ENCODE assay signal across 26 mouse cellular contexts in the genomic region with DNA sequence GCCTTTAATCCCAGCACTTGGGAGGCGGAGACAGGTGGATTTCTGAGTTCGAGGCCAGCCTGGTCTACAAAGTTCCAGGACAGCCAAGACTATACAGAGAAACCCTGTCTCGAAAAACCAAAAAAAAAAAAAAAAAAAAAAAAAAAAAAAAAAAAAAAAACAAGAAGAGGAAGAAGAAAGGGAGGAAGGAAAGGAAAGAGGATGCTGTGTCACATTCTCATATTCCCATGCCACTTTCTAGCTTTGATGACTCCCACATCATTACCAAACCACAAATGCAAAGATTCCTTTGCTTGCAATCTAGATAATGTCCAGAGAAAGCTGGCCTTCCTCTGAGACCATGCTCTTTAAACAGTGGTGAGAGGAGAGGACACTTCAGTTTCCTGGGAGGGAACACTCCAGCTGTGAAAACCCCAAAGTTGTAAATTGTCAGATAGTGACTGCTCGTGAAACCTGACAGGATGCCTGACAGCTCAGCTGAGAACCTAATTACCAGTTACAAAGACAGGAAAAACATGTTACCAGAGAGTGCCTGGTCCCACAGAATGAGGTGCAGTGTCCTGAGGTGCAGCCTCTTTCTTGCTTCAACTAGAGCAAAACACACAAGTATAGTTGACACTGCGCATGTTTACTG. TPM values are rescaled to one million over a fixed set of nuclear protein-coding genes. Genes with fewer than 3 reads are reported as not detected.
DNase-seq lines count a peak whose midpoint lies in the region; ATAC-seq and TF ChIP-seq lines count a peak whose summit lies in the region.
"Had no signal": no experiment of that assay in that cellular context is flagged by ENCODE, and none has a peak within 500 bp of the region (broad histone marks: within the 10 kb centered on the region; RNA-seq: fewer than 3 reads in every experiment).

No protein-coding gene starts in this region.

- H3K36me3 ChIP-seq in embryonic facial prominence, embryonic 14.5 days (ENCODE audit: control insufficient read depth, insufficient read depth, low read length), result no peaks in the 10 kb centered on the region
- H3K36me3 ChIP-seq in embryonic facial prominence, embryonic 10.5 days (replicated peaks), result no peaks in the 10 kb centered on the region
- no peaks in the 10 kb centered on the region for H3K36me3 ChIP-seq in kidney, postnatal 0 days (ENCODE audit: insufficient read depth, low read length)
- H3K36me3 ChIP-seq in MEL (ENCODE audit: control insufficient read depth in 1 of 2, insufficient read depth in 2 of 2, low read length in 2 of 2), result peaks cover 0 to 12% of the 10 kb centered on the region in 2 experiments; a peak in 2 of 4 replicates
- H3K36me3 ChIP-seq: heart, embryonic 13.5 days; hindbrain, embryonic 10.5 days; hindbrain, embryonic 15.5 days; limb, embryonic 13.5 days; liver, embryonic 13.5 days had no signal

- no peak overlapping the region for H3K27ac ChIP-seq in embryonic facial prominence, embryonic 14.5 days (replicated peaks; ENCODE audit: low read depth, low read length)
- no peak overlapping the region for H3K27ac ChIP-seq in embryonic facial prominence, embryonic 10.5 days (replicated peaks)
- H3K27ac ChIP-seq in kidney, postnatal 0 days, result no peak overlapping the region
- no peak overlapping the region for H3K27ac ChIP-seq in MEL (ENCODE audit: control insufficient read depth, low read depth, low read length)
- H3K27ac ChIP-seq: heart, embryonic 13.5 days; hindbrain, embryonic 10.5 days; hindbrain, embryonic 15.5 days; left cerebral cortex, adult 2 months; limb, embryonic 13.5 days; liver, embryonic 13.5 days had no signal

- no peaks in the 10 kb centered on the region for H3K9me3 ChIP-seq in embryonic facial prominence, embryonic 14.5 days (ENCODE audit: control insufficient read depth, low read length)
- no peaks in the 10 kb centered on the region for H3K9me3 ChIP-seq in embryonic facial prominence, embryonic 10.5 days
- H3K9me3 ChIP-seq in kidney, postnatal 0 days (replicated peaks; ENCODE audit: low read length), result no peaks in the 10 kb centered on the region
- H3K9me3 ChIP-seq in MEL (replicated peaks; ENCODE audit: insufficient read depth, low read length), result no peaks in the 10 kb centered on the region
- H3K9me3 ChIP-seq: heart, embryonic 13.5 days; hindbrain, embryonic 10.5 days; hindbrain, embryonic 15.5 days; limb, embryonic 13.5 days; liver, embryonic 13.5 days had no signal

- H3K27me3 ChIP-seq in embryonic facial prominence, embryonic 14.5 days (replicated peaks; ENCODE audit: control insufficient read depth, insufficient read depth, low read length), result peaks cover 7% of the 10 kb centered on the region; the same call in 1 of the 2 replicates
- peaks cover 18% of the 10 kb centered on the region; the same call in 1 of the 2 replicates for H3K27me3 ChIP-seq in embryonic facial prominence, embryonic 10.5 days (replicated peaks; ENCODE audit: low read depth, poor library complexity, severe bottlenecking)
- H3K27me3 ChIP-seq in kidney, postnatal 0 days (ENCODE audit: insufficient read depth, low read length), result no peaks in the 10 kb centered on the region
- no peaks in the 10 kb centered on the region for H3K27me3 ChIP-seq in MEL (ENCODE audit: control insufficient read depth in 1 of 2, insufficient read depth in 2 of 2, low read length in 2 of 2)
- H3K27me3 ChIP-seq: heart, embryonic 13.5 days; hindbrain, embryonic 15.5 days had no signal

- TF ChIP-seq CTCF in kidney, postnatal 0 days (IDR thresholded peaks at IDR 0.05; ENCODE audit: low read depth), result no peak
- TF ChIP-seq CTCF in MEL (IDR thresholded peaks at IDR 0.05 in 2 of 3, conservative IDR thresholded peaks at IDR 0.05 in 1 of 3; ENCODE audit: control insufficient read depth in 1 of 3, insufficient read depth in 1 of 3, low read depth in 2 of 3, low read length in 3 of 3, poor library complexity in 1 of 3, severe bottlenecking in 1 of 3), result no peak

- no peak overlapping the region for H3K4me3 ChIP-seq in embryonic facial prominence, embryonic 14.5 days (ENCODE audit: low read depth, low read length)
- H3K4me3 ChIP-seq in embryonic facial prominence, embryonic 10.5 days, result no peak overlapping the region
- H3K4me3 ChIP-seq in kidney, postnatal 0 days (replicated peaks; ENCODE audit: low read depth, low read length), result no peak overlapping the region
- no peak overlapping the region for H3K4me3 ChIP-seq in MEL (ENCODE audit: control insufficient read depth in 1 of 2, insufficient read depth in 1 of 2, low read depth in 2 of 2, low read length in 2 of 2)
- H3K4me3 ChIP-seq: heart, embryonic 13.5 days; hindbrain, embryonic 10.5 days; hindbrain, embryonic 15.5 days; left cerebral cortex, adult 2 months; limb, embryonic 13.5 days; liver, embryonic 13.5 days had no signal

- TF ChIP-seq EP300 in MEL (IDR thresholded peaks at IDR 0.05; ENCODE audit: low read depth in 1 of 2, low read length in 2 of 2), result no peak; a peak in 1 of 4 replicates

- peak; percentile 3 for DNase-seq in embryonic facial prominence, embryonic 14.5 days (ENCODE audit: low spot score)
- no peak for DNase-seq in embryonic facial prominence, embryonic 10.5 days (ENCODE audit: low spot score)
- DNase-seq in kidney, postnatal 0 days (ENCODE audit: low spot score), result peak; percentile 72
- no peak for DNase-seq in kidney, postnatal 14 days
- peak; percentile 52 for DNase-seq in MEL (ENCODE audit: low read depth, low spot score)
- DNase-seq in liver, result no peak
- DNase-seq in adipocyte (ENCODE audit: low spot score), result no peak
- DNase-seq: adrenal gland, adult 8-10 months; cerebellum, adult 2 months; cerebellum, postnatal 14 days; gastrocnemius, postnatal 14 days; heart, postnatal 10 days; kidney, adult 8-10 months; liver, embryonic 13.5 days; lung, adult 18-20 months; lung, postnatal 4 days had no signal

- ATAC-seq in embryonic facial prominence, embryonic 14.5 days (ENCODE audit: low read depth), result no peak
- no peak for ATAC-seq in kidney, postnatal 0 days (replicated peaks; ENCODE audit: low FRiP score, low read depth)
- 0 out of 2 replicates have a peak, but pooled peaks have one; percentile 17 for ATAC-seq in megakaryocyte progenitor cell, adult 5-6 weeks (replicated peaks; ENCODE audit: poor library complexity)
- ATAC-seq: activated CD4-positive, CD25-positive, alpha-beta regulatory T cell, adult 4 months; forebrain, embryonic 14.5 days; lung, postnatal 0 days had no signal

- no peak for TF ChIP-seq RAD21 in MEL (IDR thresholded peaks at IDR 0.05; ENCODE audit: low read depth, low read length)

- no peak overlapping the region for H3K9ac ChIP-seq in embryonic facial prominence, embryonic 14.5 days (ENCODE audit: low read depth, low read length)
- no peak overlapping the region for H3K9ac ChIP-seq in kidney, postnatal 0 days (ENCODE audit: low read depth, low read length)
- H3K9ac ChIP-seq in MEL (ENCODE audit: control insufficient read depth, low read depth, low read length, poor library complexity, severe bottlenecking), result no peak overlapping the region
- H3K9ac ChIP-seq: heart, embryonic 13.5 days; hindbrain, embryonic 15.5 days; limb, embryonic 13.5 days; liver, embryonic 13.5 days had no signal

- H3K4me1 ChIP-seq in embryonic facial prominence, embryonic 14.5 days (ENCODE audit: control insufficient read depth, insufficient read depth, low read length), result peaks cover 9% of the 10 kb centered on the region
- H3K4me1 ChIP-seq in embryonic facial prominence, embryonic 10.5 days, result peaks cover 20% of the 10 kb centered on the region
- 0 out of 2 replicates have a peak, but pooled peaks cover 6% of the 10 kb centered on the region for H3K4me1 ChIP-seq in kidney, postnatal 0 days (replicated peaks; ENCODE audit: insufficient read depth, low read length)
- peaks cover 19% of the 10 kb centered on the region in 2 experiments for H3K4me1 ChIP-seq in MEL (ENCODE audit: control insufficient read depth in 1 of 2, insufficient read depth in 2 of 2, low read length in 2 of 2)

- H3K4me2 ChIP-seq in embryonic facial prominence, embryonic 14.5 days (ENCODE audit: low read depth, low read length), result no peak overlapping the region
- no peak overlapping the region for H3K4me2 ChIP-seq in kidney, postnatal 0 days (ENCODE audit: low read length)
- H3K4me2 ChIP-seq: heart, embryonic 13.5 days; hindbrain, embryonic 15.5 days; limb, embryonic 13.5 days; liver, embryonic 13.5 days; midbrain, embryonic 11.5 days had no signal

- TF ChIP-seq POLR2A in MEL (IDR thresholded peaks at IDR 0.05; ENCODE audit: control insufficient read depth in 1 of 2, insufficient read depth in 1 of 2, low read depth in 1 of 2, low read length in 2 of 2, poor library complexity in 1 of 2), result no peak

- H3K79me2 ChIP-seq in MEL (ENCODE audit: control insufficient read depth, insufficient read depth, low read length, poor library complexity), result no peaks in the 10 kb centered on the region

- 62% methylated on average over 5 of the region's 5 CpGs for WGBS in embryonic facial prominence, embryonic 14.5 days
- WGBS in embryonic facial prominence, embryonic 10.5 days, result 80% methylated on average over 5 of the region's 5 CpGs
- WGBS in kidney, postnatal 0 days, result 49% methylated on average over 5 of the region's 5 CpGs

TF ChIP-seq in MEL, 35 proteins besides CTCF, POLR2A, EP300 and RAD21:
- peak; percentile 36; the same call in 1 of the 2 replicates for TF ChIP-seq MXI1 (IDR thresholded peaks at IDR 0.05; ENCODE audit: low read depth, low read length)
- 0 out of 2 replicates have a peak, but pooled peaks have one; percentile 19 for TF ChIP-seq GATA1 (IDR thresholded peaks at IDR 0.05; ENCODE audit: low read depth, low read length)
- TF ChIP-seq ELF1 (IDR thresholded peaks at IDR 0.05; ENCODE audit: low read depth, low read length), result no peak
- TF ChIP-seq ETS1 (IDR thresholded peaks at IDR 0.05; ENCODE audit: low read depth, low read length), result peak; percentile 72
- TF ChIP-seq ZNF384 (IDR thresholded peaks at IDR 0.05; ENCODE audit: low read depth, low read length), result peak; percentile 90
- TF ChIP-seq HCFC1 (IDR thresholded peaks at IDR 0.05; ENCODE audit: low read depth, low read length), result no peak
- no peak for TF ChIP-seq KAT2A (conservative IDR thresholded peaks at IDR 0.05; ENCODE audit: low read depth, low read length)
- TF ChIP-seq POLR2AphosphoS2 (IDR thresholded peaks at IDR 0.05; ENCODE audit: low read length), result no peak
- TF ChIP-seq SIN3A (IDR thresholded peaks at IDR 0.05; ENCODE audit: low read length), result peak; percentile 49

RNA-seq across cellular contexts. Expression of a gene that starts 14.4 kb away (rescaled TPM):
- polyA plus RNA-seq in embryonic facial prominence, embryonic 14.5 days (2014; fragmentation: Nextera tagmentation; extraction: Ambion mirVana), result 19.1 and 19.6 TPM in 2 replicates
- 11.9 and 13.5 TPM in 2 replicates for polyA plus RNA-seq in embryonic facial prominence, embryonic 10.5 days (2016; fragmentation: Nextera tagmentation; extraction: Ambion mirVana)
- 17.5 and 17.7 TPM in 2 replicates for polyA plus RNA-seq in kidney, postnatal 0 days (2015; fragmentation: Nextera tagmentation; extraction: Ambion mirVana)
- total RNA-seq in MEL (2012; rRNA removed), result 15.9 and 16.1 TPM in 2 replicates
- 10 to 100 TPM in 1 of 2 experiments, 1 to 10 TPM in 1; 7.9 to 31.0 TPM for polyA plus RNA-seq in MEL (2012; ENCODE audit: insufficient read depth in 1 of 2, insufficient read length in 2 of 2, low read depth in 1 of 2, low replicate concordance in 2 of 2, missing spikeins in 1 of 2)
- 30.5 and 31.8 TPM in 2 replicates for total RNA-seq in megakaryocyte progenitor cell, adult 5-6 weeks (2015)
- 30.3 and 37.8 TPM in 2 replicates for total RNA-seq in megakaryocyte progenitor cell, adult 5-6 weeks (2017)

Comparison
In these comparisons a context has a peak if more than half of its experiments do, and no peak if none do; other contexts are left out.
1. DNase-seq: peak in embryonic facial prominence, embryonic 14.5 days (single experiment), kidney, postnatal 0 days (single experiment) and MEL (single experiment); none in embryonic facial prominence, embryonic 10.5 days (single experiment), kidney, postnatal 14 days (single experiment), liver (single experiment) and adipocyte (single experiment).